Mouse (Mus musculus) embryonic facial prominence, embryonic 14.5 days (tissue): Measurements from ENCODE around the gene Gja8. TPM values are rescaled to one million over a fixed set of nuclear protein-coding genes. Genes with fewer than 3 reads are reported as not detected.

Source experiments
- ATAC-seq: fragments of 200-750 bp; cut with Nextera tagmentation; 2 replicates; pipeline ENCODE4 v1.8.0; 2017; ENCODE audit warnings: low read depth, moderate number of reproducible peaks, moderate TSS enrichment
- DNase-seq: peaks from one replicate; pipeline ENCODE4 v3.0.0-alpha.2; 2015; ENCODE audit warnings: low spot score
- H3K27ac ChIP-seq: fragments of 300-500 bp; sonication (generic); replicated peaks from 2 replicates; pipeline ENCODE4 v1.5.1; 2014; ENCODE audit warnings: low read depth, mild to moderate bottlenecking, low read length, moderate library complexity
- H3K27me3 ChIP-seq: fragments of 300-500 bp; sonication (generic); replicated peaks from 2 replicates; pipeline ENCODE4 v1.6.1; 2014; ENCODE audit warnings: low read length; ENCODE audit not compliant: control insufficient read depth, insufficient read depth
- H3K36me3 ChIP-seq: fragments of 300-500 bp; sonication (generic); 2 replicates; pipeline ENCODE4 v1.6.1; 2014; ENCODE audit warnings: low read length, mixed read lengths; ENCODE audit not compliant: control insufficient read depth, insufficient read depth
- H3K4me1 ChIP-seq: fragments of 300-500 bp; sonication (generic); 2 replicates; pipeline ENCODE4 v1.6.1; 2014; ENCODE audit warnings: antibody characterized with exemption, low read length; ENCODE audit not compliant: control insufficient read depth, insufficient read depth
- H3K4me2 ChIP-seq: fragments of 300-500 bp; sonication (generic); 2 replicates; pipeline ENCODE4 v1.6.1; 2014; ENCODE audit warnings: low read depth, mild to moderate bottlenecking, low read length, moderate library complexity, mixed read lengths
- H3K4me3 ChIP-seq: fragments of 300-500 bp; sonication (generic); 2 replicates; pipeline ENCODE4 v1.5.1; 2014; ENCODE audit warnings: low read depth, mild to moderate bottlenecking, low read length
- H3K9ac ChIP-seq: fragments of 300-500 bp; sonication (generic); 2 replicates; pipeline ENCODE4 v1.6.1; 2014; ENCODE audit warnings: low read depth, mild to moderate bottlenecking, low read length, moderate library complexity, mixed read lengths
- H3K9me3 ChIP-seq: fragments of 300-500 bp; sonication (generic); 2 replicates; pipeline ENCODE4 v1.6.1; 2016; ENCODE audit warnings: low read length; ENCODE audit not compliant: control insufficient read depth
- WGBS: fragments of 180-500 bp; shearing (Covaris S2); extraction: QIAGEN DNeasy Blood & Tissue Kit; methylation state at CpG from one replicate; pipeline ENCODE4 v1.1.7; 2014; 5-methylcytosine and 5-hydroxymethylcytosine counted together
- polyA plus RNA-seq: library from polyadenylated mRNA; unstranded; fragments of >200 nt; fragmentation: Nextera tagmentation; extraction: Ambion mirVana; gene quantifications from 2 replicates; pipeline ENCODE4 v1.2.1, GENCODE M21; 2014

Gja8 gene
- polyA plus RNA-seq, 1 experiment from 2014 or later, result not detected

GRCm38 (mm10) chr3:96871070-96871469, 54.8 kb downstream of the Gja8 start:
- no peak overlapping the region for H3K27ac ChIP-seq
- ATAC-seq (no peak), DNase-seq (no peak)
- no peaks in the 10 kb centered on the region for H3K27me3 ChIP-seq
- no peak overlapping the region for H3K9ac ChIP-seq
- H3K36me3 ChIP-seq, result peaks cover 75% of the 10 kb centered on the region
- H3K4me3 ChIP-seq, result no peak overlapping the region
- H3K4me2 ChIP-seq, result no peak overlapping the region
- WGBS, result 76% methylated on average over 8 of the region's 8 CpGs
- no peaks in the 10 kb centered on the region for H3K9me3 ChIP-seq
- H3K4me1 ChIP-seq, result no peaks in the 10 kb centered on the region

DNA sequence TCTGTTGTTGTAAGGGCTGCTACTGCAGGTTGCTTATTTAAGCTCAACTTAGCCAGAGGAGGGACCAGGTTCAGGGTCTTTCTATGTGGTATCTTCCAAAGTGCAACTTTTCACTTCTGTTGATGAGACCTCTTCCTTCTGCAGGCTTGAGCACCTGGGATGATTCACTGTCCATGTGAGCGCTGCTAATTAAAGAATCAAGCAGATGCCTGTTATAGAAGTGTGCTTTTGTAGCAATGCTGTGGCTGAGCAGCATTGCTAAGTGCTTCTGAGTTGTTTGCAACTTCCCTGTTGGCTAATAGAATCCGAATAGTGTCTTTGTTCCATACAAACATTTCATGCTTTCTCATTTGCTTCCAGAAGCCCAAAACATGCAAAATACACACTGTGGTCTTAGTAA, 55.5 kb downstream of the Gja8 start:
- DNase-seq (no peak), ATAC-seq (no peak)
- H3K4me2 ChIP-seq, result no peak overlapping the region
- no peaks in the 10 kb centered on the region for H3K9me3 ChIP-seq
- peaks cover 69% of the 10 kb centered on the region for H3K36me3 ChIP-seq
- H3K27ac ChIP-seq, result no peak overlapping the region
- WGBS, result 86% methylated on average over 2 of the region's 2 CpGs
- no peaks in the 10 kb centered on the region for H3K27me3 ChIP-seq
- no peak overlapping the region for H3K4me3 ChIP-seq
- H3K9ac ChIP-seq, result no peak overlapping the region
- no peaks in the 10 kb centered on the region for H3K4me1 ChIP-seq

DNA sequence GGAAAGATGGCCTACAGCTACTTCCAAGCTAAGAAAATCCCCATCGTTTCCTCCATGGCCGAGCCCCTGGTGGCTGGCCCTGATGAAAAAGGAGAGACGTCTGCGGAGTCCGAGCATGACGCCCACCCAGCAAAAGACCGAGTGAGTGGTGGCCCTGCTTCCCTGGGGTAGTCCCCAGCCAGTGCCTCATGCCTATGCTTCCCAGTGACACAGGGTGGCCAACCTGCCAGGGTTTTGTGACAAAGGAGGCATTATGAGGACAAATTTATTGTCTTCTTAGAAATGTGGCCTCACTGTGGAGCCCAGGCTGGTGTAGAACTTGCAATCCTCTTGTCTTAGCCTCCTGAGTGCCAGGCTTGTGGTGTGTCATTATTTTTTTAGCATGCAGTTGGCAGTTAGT, 56.7 kb downstream of the Gja8 start:
- DNase-seq, result no peak
- 94% methylated on average over 7 of the region's 7 CpGs for WGBS
- Histone ChIP-seq H3K36me3 (peaks cover 60% of the 10 kb centered on the region), H3K9me3 (no peaks in the 10 kb centered on the region), H3K27me3 (no peaks in the 10 kb centered on the region), H3K27ac (no peak overlapping the region), H3K9ac (no peak overlapping the region), H3K4me3 (no peak overlapping the region), H3K4me2 (no peak overlapping the region), H3K4me1 (no peaks in the 10 kb centered on the region)
- ATAC-seq, result no peak

- no peak overlapping the region for H3K4me3 ChIP-seq
- no peaks in the 10 kb centered on the region for H3K4me1 ChIP-seq
- no peaks in the 10 kb centered on the region for H3K9me3 ChIP-seq
- no peak for DNase-seq
- no peaks in the 10 kb centered on the region for H3K27me3 ChIP-seq
- H3K4me2 ChIP-seq, result no peak overlapping the region
- ATAC-seq, result no peak
- WGBS, result 90% methylated on average over 8 of the region's 8 CpGs
- H3K27ac ChIP-seq, result no peak overlapping the region
- H3K36me3 ChIP-seq, result peaks cover 56% of the 10 kb centered on the region
- H3K9ac ChIP-seq, result no peak overlapping the region
These were observed 57.3 kb downstream of the Gja8 start for GRCm38 (mm10) chr3:96868566-96868965.

DNA sequence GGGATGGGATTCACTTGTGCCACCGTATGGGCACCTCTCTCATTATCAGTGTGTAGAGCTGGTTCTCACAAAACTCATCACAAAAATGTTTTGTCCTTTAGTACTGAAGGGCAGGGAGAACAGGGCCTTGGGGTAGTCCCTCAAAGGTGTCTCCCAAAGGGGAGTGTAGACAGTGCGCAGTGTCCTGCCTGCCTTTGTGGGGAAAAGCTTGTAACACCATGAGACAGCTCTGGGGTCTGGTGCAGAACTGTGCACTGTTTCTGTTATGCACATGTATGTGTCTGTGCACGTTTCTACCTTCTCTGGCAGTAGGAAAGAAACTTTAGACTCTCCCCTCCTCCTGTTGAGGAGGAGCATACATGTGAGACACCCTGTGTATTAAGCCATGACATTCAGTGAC, 58.0 kb downstream of the Gja8 start:
- no peak overlapping the region for H3K27ac ChIP-seq
- no peak overlapping the region for H3K4me2 ChIP-seq
- H3K36me3 ChIP-seq, result peaks cover 49% of the 10 kb centered on the region
- WGBS, result 93% methylated on average over 3 of the region's 3 CpGs
- DNase-seq (no peak), ATAC-seq (no peak)
- no peaks in the 10 kb centered on the region for H3K27me3 ChIP-seq
- no peaks in the 10 kb centered on the region for H3K4me1 ChIP-seq
- no peak overlapping the region for H3K9ac ChIP-seq
- H3K4me3 ChIP-seq, result no peak overlapping the region
- H3K9me3 ChIP-seq, result no peaks in the 10 kb centered on the region

Other genes with a start within 250 kb of the Gja8 start
- 45.1 and 48.9 TPM in 2 replicates for gene Pias3, start 229.6 kb downstream of the Gja8 start, polyA plus RNA-seq
- gene Nudt17, start 217.5 kb downstream of the Gja8 start, polyA plus RNA-seq, result 9.5 and 11.8 TPM in 2 replicates
- gene Polr3c, start 198.4 kb downstream of the Gja8 start, polyA plus RNA-seq, result 21.0 and 25.0 TPM in 2 replicates
- 45.6 and 48.5 TPM in 2 replicates for gene Rnf115, start 198.4 kb downstream of the Gja8 start, polyA plus RNA-seq
- gene Pdzk1, start 96.7 kb downstream of the Gja8 start, polyA plus RNA-seq, result not detected in 2 replicates
- gene Cd160, start 96.7 kb downstream of the Gja8 start, polyA plus RNA-seq, result 0.24 and 0.25 TPM in 2 replicates
- 7.7 and 8.2 TPM in 2 replicates for gene Gja5, start 21.3 kb downstream of the Gja8 start, polyA plus RNA-seq
- 41.0 and 47.0 TPM in 2 replicates for gene Gpr89, start 20.7 kb downstream of the Gja8 start, polyA plus RNA-seq
- gene Acp6, start 232.8 kb upstream of the Gja8 start, polyA plus RNA-seq, result 31.5 and 35.3 TPM in 2 replicates